Mouse (Mus musculus) stomach, embryonic 15.5 days (tissue): ENCODE measurements around the gene Eipr1. TPM values are rescaled to one million over a fixed set of nuclear protein-coding genes. Genes with fewer than 3 reads are reported as not detected.

Experiments
- ATAC-seq: fragments of 200-750 bp; cut with Nextera tagmentation; 2 replicates; pipeline ENCODE4 v1.8.0; 2017; ENCODE audit warnings: low read depth, moderate number of reproducible peaks, moderate TSS enrichment; ENCODE audit not compliant: insufficient read depth, low FRiP score
- H3K27ac ChIP-seq: fragments of 300-500 bp; sonication (generic); 2 replicates; pipeline ENCODE4 v1.5.1; 2015; ENCODE audit warnings: mild to moderate bottlenecking, inconsistent platforms
- H3K27me3 ChIP-seq: fragments of 300-500 bp; sonication (generic); replicated peaks from 2 replicates; pipeline ENCODE4 v1.6.1; 2015; ENCODE audit warnings: inconsistent platforms
- H3K36me3 ChIP-seq: fragments of 300-500 bp; sonication (generic); 2 replicates; pipeline ENCODE4 v1.6.1; 2015; ENCODE audit warnings: inconsistent platforms
- H3K4me1 ChIP-seq: fragments of 300-500 bp; sonication (generic); 2 replicates; pipeline ENCODE4 v1.6.1; 2015; ENCODE audit warnings: inconsistent platforms
- H3K4me2 ChIP-seq: fragments of 300-500 bp; sonication (generic); 2 replicates; pipeline ENCODE4 v1.6.1; 2015; ENCODE audit warnings: mild to moderate bottlenecking, inconsistent platforms
- H3K4me3 ChIP-seq: fragments of 300-500 bp; sonication (generic); replicated peaks from 2 replicates; pipeline ENCODE4 v1.5.1; 2015; ENCODE audit warnings: inconsistent platforms
- H3K9ac ChIP-seq: fragments of 300-500 bp; sonication (generic); 2 replicates; pipeline ENCODE4 v1.6.1; 2015; ENCODE audit warnings: inconsistent platforms
- H3K9me3 ChIP-seq: fragments of 300-500 bp; sonication (generic); 2 replicates; pipeline ENCODE4 v1.6.1; 2016; ENCODE audit warnings: inconsistent platforms
- WGBS: fragments of 180-500 bp; shearing (Covaris S2); methylation state at CpG from one replicate; pipeline ENCODE4 v1.1.7; 2015; 5-methylcytosine and 5-hydroxymethylcytosine counted together
- polyA plus RNA-seq: library from polyadenylated mRNA; unstranded; fragments of >200 nt; fragmentation: Nextera tagmentation; extraction: Ambion mirVana; gene quantifications from 2 replicates; pipeline ENCODE4 v1.2.1, GENCODE M21; 2015

Eipr1 gene
- polyA plus RNA-seq, 1 experiment from 2014 or later: 29.7 TPM

DNA sequence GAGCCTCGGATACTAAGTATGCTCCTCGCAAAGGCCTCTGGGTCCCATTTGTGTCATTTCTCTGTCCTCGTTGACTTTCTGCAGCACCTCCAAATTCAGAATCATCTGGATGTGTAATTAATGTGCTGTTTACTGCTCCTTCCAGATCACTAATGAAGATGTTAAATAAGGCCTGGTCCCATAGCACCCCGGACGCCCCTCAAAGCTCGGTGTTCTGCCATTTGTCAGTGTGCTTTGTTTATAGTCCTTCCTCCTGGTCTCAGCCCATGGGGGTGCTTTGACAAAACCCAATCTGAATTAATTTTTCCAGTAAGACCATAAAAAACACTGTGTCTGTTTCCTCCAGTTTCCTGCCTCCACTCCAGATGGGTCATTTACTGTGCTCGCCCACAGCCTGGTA, 28.6 kb downstream of the Eipr1 start:
- no peaks in the 10 kb centered on the region for H3K27me3 ChIP-seq
- no peaks in the 10 kb centered on the region for H3K4me1 ChIP-seq
- no peak for ATAC-seq
- no peaks in the 10 kb centered on the region for H3K36me3 ChIP-seq
- no peak overlapping the region for H3K9ac ChIP-seq
- no peak overlapping the region for H3K27ac ChIP-seq
- 79% methylated on average over 7 of the region's 7 CpGs for WGBS
- no peak overlapping the region for H3K4me2 ChIP-seq
- no peaks in the 10 kb centered on the region for H3K9me3 ChIP-seq
- no peak overlapping the region for H3K4me3 ChIP-seq

DNA sequence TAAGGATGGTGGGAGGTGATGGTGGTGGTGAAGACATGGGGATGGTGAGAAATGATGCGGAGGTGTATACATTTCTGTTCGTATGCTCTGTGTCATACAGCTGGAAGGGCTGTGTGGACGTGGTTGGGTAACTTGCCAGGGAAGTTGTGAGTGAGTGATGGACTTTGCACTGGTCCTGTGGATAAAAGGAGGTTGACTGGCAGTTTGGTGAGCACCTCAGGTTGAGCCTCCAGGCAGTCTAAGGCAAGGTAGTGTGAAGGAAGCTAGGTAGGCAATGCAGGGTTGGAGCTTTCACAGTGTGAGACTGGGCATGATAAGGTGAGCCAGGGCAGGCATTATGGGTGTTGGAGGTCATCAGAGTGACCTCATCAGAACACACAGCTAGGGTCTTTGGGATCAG, 31.0 kb downstream of the Eipr1 start:
- Histone ChIP-seq H3K4me1 (no peaks in the 10 kb centered on the region), H3K4me3 (no peak overlapping the region), H3K36me3 (no peaks in the 10 kb centered on the region), H3K27ac (no peak overlapping the region), H3K27me3 (no peaks in the 10 kb centered on the region), H3K9me3 (no peaks in the 10 kb centered on the region), H3K9ac (no peak overlapping the region), H3K4me2 (no peak overlapping the region)
- 92% methylated on average over 3 of the region's 3 CpGs for WGBS
- no peak for ATAC-seq

DNA sequence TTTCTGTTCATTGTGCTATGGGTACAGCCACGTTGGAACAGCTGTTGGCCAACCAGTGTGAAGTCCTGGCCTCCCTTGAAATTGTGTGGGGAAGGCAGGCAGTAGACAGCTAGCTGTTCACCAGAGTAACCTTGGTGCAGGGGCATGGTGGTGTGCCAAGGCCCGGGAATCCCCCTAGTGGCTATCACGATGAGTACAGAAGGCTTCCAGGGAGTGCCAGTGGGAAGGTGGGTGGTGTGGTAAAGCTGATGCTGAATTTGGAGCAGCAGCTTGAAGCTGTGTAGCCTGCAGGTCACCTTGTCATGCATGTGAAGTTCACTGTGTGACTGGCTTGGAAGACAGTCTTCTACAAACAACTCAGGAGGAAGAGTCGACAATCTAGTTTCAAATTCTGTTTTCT, 32.8 kb downstream of the Eipr1 start:
- Histone ChIP-seq H3K27ac (no peak overlapping the region), H3K27me3 (no peaks in the 10 kb centered on the region), H3K4me1 (no peaks in the 10 kb centered on the region), H3K9ac (no peak overlapping the region), H3K9me3 (no peaks in the 10 kb centered on the region), H3K36me3 (no peaks in the 10 kb centered on the region), H3K4me2 (no peak overlapping the region), H3K4me3 (no peak overlapping the region)
- WGBS: 36% methylated on average over 4 of the region's 4 CpGs
- ATAC-seq: no peak

DNA sequence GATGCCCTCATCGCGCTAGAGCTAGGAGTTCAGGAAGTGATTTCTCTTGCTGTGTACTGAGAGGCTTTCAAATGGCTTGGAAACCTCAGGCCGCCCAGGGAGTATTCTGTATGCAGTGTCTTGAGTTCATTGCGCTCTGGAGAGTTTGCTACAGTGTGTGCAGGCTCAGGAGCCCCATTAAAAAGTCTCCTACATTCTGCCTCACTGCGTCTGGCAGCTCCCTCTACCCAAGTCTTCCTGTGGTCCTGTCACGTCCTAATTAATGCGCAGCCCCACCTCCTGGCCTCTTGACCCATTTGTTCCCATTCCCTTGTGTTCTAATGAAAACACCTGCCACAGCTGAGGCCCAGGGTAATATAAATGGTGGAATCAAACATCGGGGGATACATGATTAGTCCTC, 33.3 kb downstream of the Eipr1 start:
- H3K4me1 ChIP-seq: no peaks in the 10 kb centered on the region
- no peak for ATAC-seq
- H3K36me3 ChIP-seq: no peaks in the 10 kb centered on the region
- no peak overlapping the region for H3K4me3 ChIP-seq
- H3K9me3 ChIP-seq: no peaks in the 10 kb centered on the region
- no peak overlapping the region for H3K27ac ChIP-seq
- no peak overlapping the region for H3K4me2 ChIP-seq
- H3K9ac ChIP-seq: no peak overlapping the region
- 41% methylated on average over 8 of the region's 8 CpGs for WGBS
- H3K27me3 ChIP-seq: no peaks in the 10 kb centered on the region

DNA sequence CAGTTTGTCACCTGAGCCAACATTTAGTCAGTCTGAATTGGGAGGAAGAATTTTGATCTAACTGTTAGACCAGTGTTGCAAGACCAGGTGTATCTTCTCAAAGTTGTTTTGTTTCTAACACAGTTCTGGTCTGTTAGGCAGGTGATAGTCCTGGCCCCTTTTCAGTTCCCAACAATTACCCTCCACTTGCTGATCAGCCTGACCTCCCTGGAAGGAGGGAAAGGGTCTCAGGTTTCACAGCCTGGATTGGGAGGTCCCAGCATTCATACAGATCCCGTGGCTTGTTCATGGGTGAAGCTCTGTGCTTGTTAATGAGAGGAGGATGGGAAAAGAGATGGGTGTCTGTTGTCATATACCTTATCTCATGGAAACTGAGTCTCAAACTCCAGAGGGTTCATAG, 33.7 kb downstream of the Eipr1 start:
- no peaks in the 10 kb centered on the region for H3K27me3 ChIP-seq
- H3K4me2 ChIP-seq: no peak overlapping the region
- ATAC-seq: no peak
- H3K36me3 ChIP-seq: no peaks in the 10 kb centered on the region
- no peak overlapping the region for H3K9ac ChIP-seq
- WGBS: 20% methylated on average over 1 of the region's 1 CpGs
- H3K4me1 ChIP-seq: no peaks in the 10 kb centered on the region
- no peak overlapping the region for H3K4me3 ChIP-seq
- no peak overlapping the region for H3K27ac ChIP-seq
- H3K9me3 ChIP-seq: no peaks in the 10 kb centered on the region

DNA sequence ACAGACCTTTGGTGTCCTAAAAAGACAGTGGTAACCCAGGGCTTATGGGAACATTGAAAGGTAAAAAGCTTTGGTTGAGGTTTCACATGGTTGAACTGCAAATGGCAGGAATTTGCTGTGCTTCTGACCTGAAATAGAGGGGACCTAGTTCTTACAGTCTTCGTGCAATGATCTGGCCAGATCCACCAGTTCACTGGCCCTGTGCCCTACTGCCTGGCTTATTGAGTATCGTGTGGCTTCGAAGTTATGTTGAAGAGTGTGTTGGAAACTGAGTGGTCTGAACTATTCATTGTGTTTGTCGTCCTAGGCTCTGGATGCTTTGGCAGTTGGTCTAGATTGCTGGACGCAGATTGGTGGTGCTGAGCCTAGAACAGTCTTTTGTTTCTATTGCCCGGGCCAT, 34.7 kb downstream of the Eipr1 start:
- H3K27me3 ChIP-seq: no peaks in the 10 kb centered on the region
- no peak overlapping the region for H3K27ac ChIP-seq
- no peaks in the 10 kb centered on the region for H3K4me1 ChIP-seq
- H3K9ac ChIP-seq: no peak overlapping the region
- no peaks in the 10 kb centered on the region for H3K9me3 ChIP-seq
- no peak overlapping the region for H3K4me3 ChIP-seq
- H3K36me3 ChIP-seq: no peaks in the 10 kb centered on the region
- H3K4me2 ChIP-seq: no peak overlapping the region
- no peak for ATAC-seq
- 93% methylated on average over 6 of the region's 6 CpGs for WGBS

DNA sequence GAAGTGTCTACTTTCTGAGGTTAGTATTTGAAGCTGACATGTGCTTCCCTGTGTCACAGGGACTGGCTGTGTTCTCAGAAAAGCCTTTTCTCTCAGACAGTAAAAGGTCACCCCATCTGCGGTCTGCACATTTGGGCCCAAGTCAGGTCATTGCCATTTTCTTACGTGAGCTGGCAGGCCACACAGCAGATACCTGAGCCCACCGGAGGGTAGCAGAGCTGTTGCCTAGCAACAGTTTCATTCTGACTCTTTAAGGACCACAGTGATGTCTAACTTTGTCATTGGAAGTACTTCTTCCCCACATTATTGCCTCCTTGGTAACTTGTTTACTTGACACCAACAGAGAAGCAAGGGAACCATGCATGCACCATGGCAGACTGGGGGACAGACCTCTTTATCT, 41.0 kb downstream of the Eipr1 start:
- no peak overlapping the region for H3K27ac ChIP-seq
- H3K9me3 ChIP-seq: no peaks in the 10 kb centered on the region
- 78% methylated on average over 3 of the region's 3 CpGs for WGBS
- no peaks in the 10 kb centered on the region for H3K36me3 ChIP-seq
- no peak overlapping the region for H3K9ac ChIP-seq
- ATAC-seq: no peak
- H3K4me2 ChIP-seq: no peak overlapping the region
- no peak overlapping the region for H3K4me3 ChIP-seq
- no peaks in the 10 kb centered on the region for H3K4me1 ChIP-seq
- H3K27me3 ChIP-seq: no peaks in the 10 kb centered on the region

DNA sequence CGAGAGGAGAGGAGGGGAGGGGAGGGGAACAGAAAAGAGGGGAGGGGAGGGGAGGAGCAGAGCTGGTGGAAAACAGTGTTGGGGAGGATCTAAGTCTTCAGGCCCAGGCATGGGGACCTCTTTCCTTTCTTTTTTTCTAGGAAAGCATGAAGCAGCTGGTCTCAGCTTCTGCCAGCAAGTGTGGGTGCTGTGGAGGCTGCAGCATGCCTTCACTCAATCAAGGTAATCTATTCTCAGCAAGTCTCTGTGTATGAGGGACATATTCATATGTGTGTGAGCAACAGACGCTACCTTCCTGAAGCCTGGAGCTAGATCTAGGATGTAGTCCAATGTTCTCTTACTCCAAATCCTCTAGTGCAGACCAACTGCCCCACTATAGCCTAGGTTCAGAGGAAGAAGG, 42.1 kb downstream of the Eipr1 start:
- Histone ChIP-seq H3K4me3 (no peak overlapping the region), H3K4me1 (no peaks in the 10 kb centered on the region), H3K9ac (no peak overlapping the region), H3K36me3 (no peaks in the 10 kb centered on the region), H3K27me3 (no peaks in the 10 kb centered on the region), H3K9me3 (no peaks in the 10 kb centered on the region), H3K27ac (no peak overlapping the region), H3K4me2 (no peak overlapping the region)
- no peak for ATAC-seq
- WGBS: 60% methylated on average over 2 of the region's 2 CpGs

DNA sequence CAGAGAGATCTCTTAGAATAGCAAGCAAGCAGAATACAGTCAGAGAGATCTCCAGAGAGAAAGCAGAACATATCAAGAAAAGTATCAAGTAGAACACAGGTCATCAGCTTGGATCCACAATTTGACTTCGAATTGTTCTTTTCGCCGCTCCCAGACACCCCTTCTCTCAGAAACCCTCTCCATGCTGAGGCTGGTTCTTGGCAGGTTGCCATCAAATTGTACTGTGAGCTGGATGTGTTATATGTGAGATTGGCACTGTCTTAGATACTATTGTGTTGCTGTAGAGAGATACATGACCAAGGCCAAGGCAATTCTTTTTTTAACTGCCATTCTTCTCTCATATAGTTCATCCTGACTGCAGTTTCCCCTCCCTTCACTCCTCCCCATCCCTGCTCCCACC, 43.4 kb downstream of the Eipr1 start:
- no peak for ATAC-seq
- Histone ChIP-seq H3K9me3 (no peaks in the 10 kb centered on the region), H3K27me3 (no peaks in the 10 kb centered on the region), H3K27ac (no peak overlapping the region), H3K4me1 (no peaks in the 10 kb centered on the region), H3K4me2 (no peak overlapping the region), H3K4me3 (no peak overlapping the region), H3K36me3 (no peaks in the 10 kb centered on the region), H3K9ac (no peak overlapping the region)
- 87% methylated on average over 3 of the region's 3 CpGs for WGBS

DNA sequence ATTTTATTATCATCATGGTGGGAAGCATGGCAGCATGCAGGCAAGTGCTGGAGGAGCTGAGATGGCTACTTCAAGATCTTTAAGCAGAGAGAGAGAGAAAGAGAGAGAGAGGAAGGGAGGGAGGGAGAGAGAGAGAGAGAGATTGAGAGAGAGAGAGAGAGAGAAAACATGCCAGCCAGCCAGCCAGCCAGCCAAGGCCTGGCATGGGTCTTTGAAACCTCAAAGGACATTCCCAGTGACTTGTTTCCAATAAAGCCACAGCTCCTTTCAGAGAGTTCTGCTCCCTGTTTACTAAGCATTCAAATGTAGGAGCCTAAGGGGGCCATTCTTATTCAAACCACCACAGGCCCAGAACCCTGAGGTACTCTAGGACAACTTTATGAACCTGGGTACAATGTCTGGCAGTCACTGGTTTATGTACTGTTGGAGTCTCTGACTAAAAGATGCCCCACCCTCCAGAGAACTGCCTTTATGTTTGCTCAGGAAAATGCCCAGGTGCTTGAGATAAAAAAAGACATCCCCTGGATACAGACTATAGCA, 45.3 kb downstream of the Eipr1 start:
- H3K4me1 ChIP-seq: no peaks in the 10 kb centered on the region
- H3K9me3 ChIP-seq: no peaks in the 10 kb centered on the region
- H3K4me2 ChIP-seq: no peak overlapping the region
- ATAC-seq: no peak
- no peak overlapping the region for H3K9ac ChIP-seq
- no peak overlapping the region for H3K27ac ChIP-seq
- H3K27me3 ChIP-seq: no peaks in the 10 kb centered on the region
- no peaks in the 10 kb centered on the region for H3K36me3 ChIP-seq
- no peak overlapping the region for H3K4me3 ChIP-seq

DNA sequence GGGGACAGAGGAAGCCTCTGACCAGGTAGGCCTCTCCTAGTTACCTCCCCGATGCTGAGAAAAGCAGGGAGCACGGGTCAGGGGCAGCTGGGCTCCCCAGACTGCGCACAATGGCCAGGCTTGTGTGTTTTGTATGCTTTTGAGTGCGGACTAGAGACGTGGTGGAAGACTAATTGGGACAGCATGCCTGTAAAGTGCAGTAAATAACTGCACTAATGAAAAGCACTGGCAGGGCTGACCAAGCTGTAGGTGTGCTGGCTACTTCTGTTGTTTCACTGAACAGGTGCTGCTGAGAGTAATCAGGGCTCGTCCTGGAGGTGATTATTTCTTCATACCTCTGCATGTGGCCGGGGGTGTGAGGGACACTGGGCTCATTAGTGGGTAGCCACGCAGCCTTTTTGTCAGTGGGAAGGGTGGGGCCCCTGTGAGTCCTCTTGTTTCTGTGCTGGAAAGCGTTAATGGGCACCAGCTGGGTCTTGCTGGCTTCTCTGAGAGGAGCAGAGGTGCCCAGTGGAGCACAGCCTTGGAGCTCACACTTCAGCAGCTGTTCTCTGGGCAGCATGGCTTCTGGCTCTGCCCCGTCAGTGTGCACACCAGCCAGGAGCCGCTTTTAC, 48.3 kb downstream of the Eipr1 start:
- peaks cover 3% of the 10 kb centered on the region; the same call in 1 of the 2 replicates for H3K4me1 ChIP-seq
- no peaks in the 10 kb centered on the region for H3K27me3 ChIP-seq
- WGBS: 73% methylated on average over 11 of the region's 11 CpGs
- no peaks in the 10 kb centered on the region for H3K9me3 ChIP-seq
- no peak overlapping the region for H3K4me2 ChIP-seq
- H3K9ac ChIP-seq: no peak overlapping the region
- no peak overlapping the region for H3K4me3 ChIP-seq
- H3K36me3 ChIP-seq: no peaks in the 10 kb centered on the region
- H3K27ac ChIP-seq: no peak overlapping the region
- no peak for ATAC-seq

DNA sequence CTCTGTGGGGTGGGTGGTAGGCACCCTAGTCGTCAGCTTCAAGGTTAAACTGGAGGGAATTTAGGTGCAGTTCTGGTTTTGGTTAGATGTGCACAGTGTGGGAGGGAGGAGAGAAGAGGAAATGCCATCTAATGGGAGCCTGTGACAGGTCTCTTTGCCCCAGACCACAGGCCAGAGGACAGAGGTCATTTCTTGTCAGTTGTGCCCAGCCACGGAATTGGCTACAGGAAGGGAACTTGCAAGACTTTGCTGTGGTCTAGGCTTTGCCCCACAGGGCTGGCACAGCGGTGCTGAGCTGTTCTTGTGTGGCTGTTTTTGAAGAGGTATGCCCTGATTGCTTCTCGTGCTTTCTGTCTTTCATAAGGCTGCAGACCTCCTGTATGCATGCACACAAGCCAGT, 48.8 kb downstream of the Eipr1 start:
- 65% methylated on average over 4 of the region's 4 CpGs for WGBS
- Histone ChIP-seq H3K9me3 (no peaks in the 10 kb centered on the region), H3K27ac (no peak overlapping the region), H3K36me3 (no peaks in the 10 kb centered on the region), H3K4me2 (no peak overlapping the region), H3K27me3 (no peaks in the 10 kb centered on the region), H3K4me1 (peaks cover 5% of the 10 kb centered on the region; the same call in 1 of the 2 replicates), H3K4me3 (no peak overlapping the region), H3K9ac (no peak overlapping the region)
- no peak for ATAC-seq

DNA sequence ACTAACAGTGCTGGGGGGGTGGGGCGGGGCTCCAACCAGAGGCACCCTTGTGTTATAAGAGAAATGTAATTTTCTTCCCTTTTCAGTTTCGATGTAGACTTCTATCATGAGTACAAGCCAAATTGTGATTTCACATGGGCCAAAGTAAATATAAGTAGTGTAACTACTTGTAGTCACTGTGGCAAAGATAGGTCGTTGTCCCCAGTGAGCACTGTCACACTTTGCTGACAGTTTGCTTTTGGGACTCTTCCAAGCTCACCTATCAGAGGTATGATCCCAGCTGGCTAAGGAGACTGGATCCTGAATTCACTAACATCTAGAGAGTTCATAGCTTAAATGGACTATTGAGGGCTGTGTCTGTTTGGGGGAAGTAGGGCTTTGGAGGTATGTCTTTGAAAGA, 49.3 kb downstream of the Eipr1 start:
- Histone ChIP-seq H3K4me1 (peaks cover 5% of the 10 kb centered on the region; the same call in 1 of the 2 replicates), H3K9me3 (no peaks in the 10 kb centered on the region), H3K4me3 (no peak overlapping the region), H3K27ac (no peak overlapping the region), H3K36me3 (no peaks in the 10 kb centered on the region), H3K9ac (no peak overlapping the region), H3K27me3 (no peaks in the 10 kb centered on the region), H3K4me2 (no peak overlapping the region)
- 79% methylated on average over 3 of the region's 3 CpGs for WGBS
- no peak for ATAC-seq
